Mouse (Mus musculus): ENCODE measurements around the gene Ube2g1. TPM values are rescaled to one million over a fixed set of nuclear protein-coding genes. Genes with fewer than 3 reads are reported as not detected.
"Not testable (repeated sequence)": the region's sequence is repeated elsewhere in the genome, so short reads cannot be mapped to it uniquely, and the experiment has no call there.

The Ube2g1 gene
- polyA plus RNA-seq, 1 experiment: 44.0 TPM

DNA sequence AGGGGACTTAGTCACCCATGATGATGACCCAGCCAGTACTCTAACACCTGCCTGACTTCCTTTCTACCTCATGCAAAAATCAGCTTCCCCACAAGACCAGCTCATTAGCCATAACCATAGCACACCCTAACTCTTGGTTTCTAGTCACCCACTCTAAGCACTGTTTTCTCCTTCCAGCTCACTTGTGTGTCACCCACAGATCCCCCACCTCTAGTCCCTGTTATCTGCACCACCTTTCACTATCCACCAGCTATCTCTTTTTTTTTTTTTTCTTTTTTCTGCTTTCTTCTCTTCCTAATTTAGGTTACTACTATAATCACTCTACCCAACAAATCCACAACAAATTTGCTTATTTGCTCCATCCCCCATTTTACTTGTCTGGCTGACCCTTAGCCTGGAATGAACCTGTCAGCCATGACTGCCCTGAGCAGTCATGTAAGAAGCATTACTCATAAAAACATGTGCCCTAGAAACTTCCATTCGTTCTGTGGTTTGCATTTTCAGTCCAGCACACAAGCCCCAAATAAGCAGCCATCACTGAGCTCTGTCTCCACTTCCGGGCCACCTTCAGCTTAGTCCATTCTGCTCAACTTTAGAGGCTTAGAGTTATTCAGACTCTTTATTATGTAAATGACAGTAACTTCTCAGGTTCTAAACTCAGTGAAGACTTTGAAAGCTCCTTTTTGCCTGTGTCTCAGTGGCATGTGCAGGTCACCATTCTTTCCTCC is 11.9 kb upstream of the Ube2g1 start:
- TF ChIP-seq CTCF (IDR thresholded peaks at IDR 0.05; ENCODE audit: borderline replicate concordance, insufficient read depth, low read length) (no peak), POLR2A (IDR thresholded peaks at IDR 0.05; ENCODE audit: low read depth, low read length) (no peak)
- no peak overlapping the region for H3K4me3 ChIP-seq (ENCODE audit: insufficient read depth, low read length)
- no peak overlapping the region for H3K27ac ChIP-seq (ENCODE audit: insufficient read depth, low read length)
- H3K4me1 ChIP-seq (ENCODE audit: control insufficient read depth, insufficient read depth, low read length): no peaks in the 10 kb centered on the region

DNA sequence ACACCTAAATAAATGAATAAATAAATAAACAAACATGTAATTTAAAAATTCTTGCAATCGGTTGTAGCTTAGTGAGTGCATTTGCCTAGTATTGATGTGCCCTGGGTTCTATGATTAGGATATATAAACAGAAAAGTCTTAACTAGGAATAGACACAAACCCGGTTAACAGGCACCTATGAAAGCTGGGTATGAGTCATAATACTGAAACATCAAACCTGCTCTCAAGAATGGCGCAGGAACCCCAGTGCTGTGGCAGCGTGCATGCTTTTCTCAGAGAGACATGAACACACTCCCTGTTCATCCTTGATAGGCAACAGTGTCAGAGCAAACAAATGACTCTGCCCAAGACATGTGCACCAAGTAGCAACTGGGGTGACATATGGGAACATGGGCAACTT is 9.3 kb upstream of the Ube2g1 start:
- TF ChIP-seq CTCF (IDR thresholded peaks at IDR 0.05; ENCODE audit: borderline replicate concordance, insufficient read depth, low read length) (no peak), POLR2A (IDR thresholded peaks at IDR 0.05; ENCODE audit: low read depth, low read length) (no peak)
- Histone ChIP-seq H3K4me3 (ENCODE audit: insufficient read depth, low read length) (no peak overlapping the region), H3K4me1 (ENCODE audit: control insufficient read depth, insufficient read depth, low read length) (0 out of 2 replicates have a peak, but pooled peaks cover 2% of the 10 kb centered on the region), H3K27ac (ENCODE audit: insufficient read depth, low read length) (no peak overlapping the region)

DNA sequence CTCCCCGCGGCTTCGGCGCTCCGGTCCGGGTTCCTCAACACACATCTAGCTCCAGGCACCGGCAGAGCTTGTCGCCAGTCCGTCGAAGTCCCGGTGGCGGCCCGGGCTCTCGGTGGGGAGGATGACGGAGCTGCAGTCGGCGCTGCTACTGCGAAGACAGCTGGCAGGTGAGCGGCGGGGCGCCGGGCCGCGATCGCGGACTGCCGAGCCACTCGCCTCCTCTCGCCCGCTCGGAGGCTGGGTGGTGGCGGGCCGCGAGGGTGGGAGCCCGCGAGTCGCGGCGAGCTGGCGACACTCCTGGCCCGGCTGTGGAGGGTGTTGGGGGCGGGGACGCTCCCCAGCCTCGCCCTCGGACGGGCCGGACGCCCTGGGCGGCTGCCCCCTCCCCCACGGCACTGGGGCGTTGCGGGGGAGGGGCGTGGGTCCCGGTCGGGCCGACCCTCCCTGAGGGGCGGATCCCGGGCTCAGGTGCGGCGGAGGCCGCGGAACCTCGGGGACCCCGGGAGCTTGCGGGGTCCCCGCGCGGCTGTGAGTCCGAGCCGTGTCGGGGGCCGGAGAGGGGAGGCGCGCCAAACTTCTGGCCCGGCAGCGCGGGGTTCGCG is 487 bp downstream of the Ube2g1 start:
- peak overlapping the region; percentile 93 for H3K27ac ChIP-seq (ENCODE audit: insufficient read depth, low read length)
- H3K4me1 ChIP-seq (ENCODE audit: control insufficient read depth, insufficient read depth, low read length): no peaks in the 10 kb centered on the region; the same call in 1 of the 2 replicates
- peak overlapping the region; percentile 69 for H3K4me3 ChIP-seq (ENCODE audit: insufficient read depth, low read length)
- TF ChIP-seq CTCF (IDR thresholded peaks at IDR 0.05; ENCODE audit: borderline replicate concordance, insufficient read depth, low read length) (no peak), POLR2A (IDR thresholded peaks at IDR 0.05; ENCODE audit: low read depth, low read length) (peak; percentile 62; the same call in 1 of the 2 replicates)

DNA sequence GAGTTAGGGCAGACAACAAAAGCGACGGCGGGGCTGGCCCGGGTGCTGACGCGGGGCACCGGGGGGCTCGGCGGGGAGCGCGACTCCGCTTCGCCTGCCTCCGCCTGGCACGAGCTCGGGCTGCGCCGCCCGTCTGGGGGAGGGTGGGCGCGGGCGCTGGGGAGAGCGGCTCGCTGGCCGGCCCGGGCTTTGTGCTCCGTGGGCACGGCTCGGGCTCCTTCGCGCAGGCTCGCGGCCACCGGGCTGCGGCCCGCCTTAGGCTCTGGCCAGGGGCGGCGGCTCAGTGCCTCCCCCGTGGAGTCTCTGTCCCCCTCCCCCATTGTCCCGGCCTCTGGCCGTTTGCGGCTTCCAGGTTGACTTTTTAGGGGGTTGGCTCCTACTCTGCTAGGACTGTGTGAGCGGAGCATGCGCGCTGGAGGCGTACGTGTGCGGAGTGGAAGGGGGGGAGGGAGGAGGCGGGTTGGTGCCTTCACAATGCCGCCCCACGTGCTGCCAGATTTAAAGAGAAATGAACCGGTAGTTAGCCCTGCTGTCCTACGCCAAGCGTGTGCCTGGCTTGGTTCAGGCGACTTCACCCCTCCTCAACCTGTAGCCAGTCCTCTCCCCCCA is 1.1 kb downstream of the Ube2g1 start:
- Histone ChIP-seq H3K4me3 (ENCODE audit: insufficient read depth, low read length) (peak overlapping the region; percentile 69), H3K27ac (ENCODE audit: insufficient read depth, low read length) (peak overlapping the region; percentile 93), H3K4me1 (ENCODE audit: control insufficient read depth, insufficient read depth, low read length) (no peaks in the 10 kb centered on the region; the same call in 1 of the 2 replicates)
- peak; percentile 56; the same call in 1 of the 2 replicates for TF ChIP-seq POLR2A (IDR thresholded peaks at IDR 0.05; ENCODE audit: low read depth, low read length)
- TF ChIP-seq CTCF (IDR thresholded peaks at IDR 0.05; ENCODE audit: borderline replicate concordance, insufficient read depth, low read length): no peak

DNA sequence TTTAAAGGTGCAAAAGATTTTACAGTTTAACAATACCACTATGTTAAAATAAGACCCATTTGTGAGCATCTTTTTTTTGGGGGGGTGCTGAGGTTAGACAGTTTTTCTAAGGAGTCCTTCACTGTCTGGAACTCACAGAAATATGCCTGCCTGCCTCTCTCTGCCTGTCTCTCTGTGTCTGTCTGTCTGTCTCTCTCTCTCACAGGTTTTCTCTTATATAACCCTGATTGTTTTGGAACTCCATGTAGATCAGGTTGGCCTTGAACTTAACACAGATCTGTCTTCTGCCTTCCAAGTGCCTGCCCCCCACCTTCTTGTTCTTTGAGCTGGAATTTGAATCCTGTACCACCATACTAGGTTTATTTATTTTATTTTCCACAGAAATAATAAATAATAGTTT is 2.2 kb downstream of the Ube2g1 start:
- H3K4me1 ChIP-seq (ENCODE audit: control insufficient read depth, insufficient read depth, low read length): no peaks in the 10 kb centered on the region; the same call in 1 of the 2 replicates
- TF ChIP-seq CTCF (IDR thresholded peaks at IDR 0.05; ENCODE audit: borderline replicate concordance, insufficient read depth, low read length) (no peak), POLR2A (IDR thresholded peaks at IDR 0.05; ENCODE audit: low read depth, low read length) (no peak)
- peak overlapping the region; percentile 27; the same call in 1 of the 2 replicates for H3K4me3 ChIP-seq (ENCODE audit: insufficient read depth, low read length)
- no peak overlapping the region for H3K27ac ChIP-seq (ENCODE audit: insufficient read depth, low read length)

DNA sequence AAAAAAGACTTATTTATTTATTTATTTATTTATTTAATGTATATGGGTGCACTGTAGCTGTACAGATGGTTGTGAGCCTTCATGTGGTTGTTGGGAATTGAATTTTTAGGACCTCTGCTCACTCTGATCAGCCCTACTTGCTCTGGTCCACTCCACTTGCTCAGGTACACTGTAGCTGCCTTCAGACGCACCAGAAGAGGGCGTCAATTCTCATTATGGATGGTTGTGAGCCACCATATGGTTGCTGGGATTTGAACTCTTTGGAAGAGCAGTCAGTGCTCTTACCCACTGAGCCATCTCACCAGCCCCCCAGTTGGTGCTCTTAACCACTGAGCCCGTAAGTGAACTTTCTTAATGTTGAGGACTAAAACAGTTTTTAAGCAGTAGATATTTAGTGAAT is 7.3 kb downstream of the Ube2g1 start:
- not testable (repeated sequence) for H3K27ac ChIP-seq (ENCODE audit: insufficient read depth, low read length); H3K4me3 ChIP-seq (ENCODE audit: insufficient read depth, low read length)

DNA sequence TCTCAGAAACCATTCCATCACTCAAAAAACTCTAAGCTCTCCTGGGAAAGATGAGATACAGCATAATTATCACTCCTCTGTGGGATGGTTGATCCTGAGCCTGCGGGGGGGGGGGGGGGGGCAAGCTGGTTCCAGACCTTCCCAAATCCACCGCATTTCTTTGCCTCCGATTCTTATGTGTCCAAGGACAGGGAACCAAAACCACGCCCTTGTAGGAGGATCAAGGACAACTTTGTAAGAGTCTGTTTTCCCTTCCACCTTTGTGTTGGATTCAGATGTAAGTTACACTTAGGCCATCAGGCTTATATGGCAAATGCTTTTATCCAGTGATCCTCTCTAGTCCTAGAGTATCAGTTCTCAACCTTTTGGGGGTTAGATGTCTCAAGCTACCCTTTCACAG is 8.8 kb downstream of the Ube2g1 start:
- TF ChIP-seq POLR2A (IDR thresholded peaks at IDR 0.05; ENCODE audit: low read depth, low read length): no peak
- TF ChIP-seq CTCF (IDR thresholded peaks at IDR 0.05; ENCODE audit: borderline replicate concordance, insufficient read depth, low read length): no peak
- H3K4me3 ChIP-seq (ENCODE audit: insufficient read depth, low read length): no peak overlapping the region
- H3K4me1 ChIP-seq (ENCODE audit: control insufficient read depth, insufficient read depth, low read length): no peaks in the 10 kb centered on the region
- H3K27ac ChIP-seq (ENCODE audit: insufficient read depth, low read length): no peak overlapping the region

More for the DNA sequence above, 7.3 kb downstream of the Ube2g1 start:
- not testable (repeated sequence) for H3K4me1 ChIP-seq (ENCODE audit: control insufficient read depth, insufficient read depth, low read length)

DNA sequence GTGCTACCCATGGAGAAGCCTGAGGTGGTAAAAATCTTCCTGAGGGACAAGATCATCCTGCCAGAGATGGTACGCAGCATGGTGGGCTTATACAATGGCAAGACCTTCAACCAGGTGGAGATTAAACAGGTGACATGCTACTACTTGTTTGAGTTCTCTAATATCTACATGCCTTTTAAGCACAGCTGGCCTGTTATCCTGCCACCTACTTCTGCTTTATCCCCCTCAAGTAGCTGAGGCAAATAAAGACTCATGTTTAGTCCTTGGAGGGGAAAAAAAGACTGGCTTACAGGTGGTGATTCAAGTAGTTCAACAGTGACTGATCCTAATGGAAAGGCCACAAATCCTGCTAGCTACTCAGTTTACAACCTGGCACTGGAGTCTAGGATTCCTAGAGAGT is 11.4 kb downstream of the Ube2g1 start:
- Histone ChIP-seq H3K4me1 (ENCODE audit: control insufficient read depth, insufficient read depth, low read length) (no peaks in the 10 kb centered on the region), H3K4me3 (ENCODE audit: insufficient read depth, low read length) (no peak overlapping the region), H3K27ac (ENCODE audit: insufficient read depth, low read length) (no peak overlapping the region)
- TF ChIP-seq POLR2A (IDR thresholded peaks at IDR 0.05; ENCODE audit: low read depth, low read length): no peak
- no peak for TF ChIP-seq CTCF (IDR thresholded peaks at IDR 0.05; ENCODE audit: borderline replicate concordance, insufficient read depth, low read length)

DNA sequence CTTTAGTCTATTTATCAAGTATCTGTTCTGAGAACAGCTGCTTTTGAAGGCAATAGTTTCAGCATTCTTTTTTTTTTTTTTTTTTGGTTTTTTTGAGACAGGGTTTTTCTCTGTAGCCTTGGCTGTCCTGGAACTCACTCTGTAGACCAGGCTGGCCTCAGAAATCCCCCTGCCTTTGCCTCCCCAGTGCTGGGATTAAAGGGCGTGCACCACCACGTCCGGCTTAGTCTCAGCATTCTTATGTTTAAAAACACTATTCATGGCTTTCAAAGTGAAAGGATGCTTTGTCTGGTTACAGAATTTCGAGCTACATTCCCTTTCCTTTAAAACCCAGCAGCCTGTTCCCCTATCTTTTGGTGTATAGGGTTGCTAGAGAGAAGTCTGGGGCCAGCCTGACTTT is 35.6 kb downstream of the Ube2g1 start:
- Histone ChIP-seq H3K4me3 (ENCODE audit: insufficient read depth, low read length) (no peak overlapping the region), H3K27ac (ENCODE audit: insufficient read depth, low read length) (no peak overlapping the region), H3K4me1 (ENCODE audit: control insufficient read depth, insufficient read depth, low read length) (no peaks in the 10 kb centered on the region)
- TF ChIP-seq POLR2A (IDR thresholded peaks at IDR 0.05; ENCODE audit: low read depth, low read length) (no peak), CTCF (IDR thresholded peaks at IDR 0.05; ENCODE audit: borderline replicate concordance, insufficient read depth, low read length) (no peak)

DNA sequence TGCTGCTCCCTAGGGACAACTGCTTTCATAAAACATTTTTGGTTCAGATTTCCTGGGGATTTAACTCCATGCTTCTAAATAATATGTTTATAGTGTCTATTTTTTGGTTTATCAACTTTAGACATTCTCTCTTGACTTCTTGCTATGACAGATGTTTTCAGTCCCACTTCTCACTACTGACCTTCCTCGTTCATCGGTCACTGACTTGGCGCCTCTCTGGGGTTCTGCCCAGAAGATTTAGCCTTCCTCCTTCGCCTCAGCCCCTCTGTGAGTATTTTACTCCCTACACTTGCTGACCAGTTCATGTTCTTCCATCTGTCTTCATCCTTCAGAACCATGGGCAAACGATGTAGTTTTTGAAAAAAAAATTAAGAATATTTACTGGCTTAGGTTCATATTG is 38.3 kb downstream of the Ube2g1 start:
- Histone ChIP-seq H3K4me1 (ENCODE audit: control insufficient read depth, insufficient read depth, low read length) (no peaks in the 10 kb centered on the region), H3K4me3 (ENCODE audit: insufficient read depth, low read length) (no peak overlapping the region), H3K27ac (ENCODE audit: insufficient read depth, low read length) (no peak overlapping the region)
- TF ChIP-seq POLR2A (IDR thresholded peaks at IDR 0.05; ENCODE audit: low read depth, low read length): no peak
- no peak for TF ChIP-seq CTCF (IDR thresholded peaks at IDR 0.05; ENCODE audit: borderline replicate concordance, insufficient read depth, low read length)
